Mouse (Mus musculus) regulatory T cell (primary cell): Measurements from ENCODE around the gene Qpct.

ENCODE experiments used
- in situ Hi-C: fragments of 300-600 bp; cut with MboI, MseI; formaldehyde crosslinking; loops from one replicate; pipeline ENCODE4 v1.15.1; 2025; ENCODE audit warnings: high pct_unique_total_duplicates

Gene Qpct

GRCm38 (mm10) chr17:79051606-79052005 lies at the start of gene Qpct:
Gene Qpct, plus strand, starts transcription at chr17:79051906.
- in situ Hi-C loops = no loop called here

GRCm38 (mm10) chr17:79013625-79014024 lies 38.1 kb upstream of the Qpct start:
- in situ Hi-C loops = no loop called here

GRCm38 (mm10) chr17:79014911-79015685 lies 36.6 kb upstream of the Qpct start:
- in situ Hi-C loops = no loop called here

- in situ Hi-C loops = no loop called here
Measured at GRCm38 (mm10) chr17:79015831-79016230, 35.9 kb upstream of the Qpct start.

GRCm38 (mm10) chr17:79018422-79018821 lies 33.3 kb upstream of the Qpct start:
- in situ Hi-C loops = no loop called here

- in situ Hi-C loops = no loop called here
Measured at GRCm38 (mm10) chr17:79019726-79020207, 31.9 kb upstream of the Qpct start.

GRCm38 (mm10) chr17:79020208-79020983 lies 31.3 kb upstream of the Qpct start, which contains the start of gene Prkd3:
Gene Prkd3, minus strand, starts transcription at chr17:79020816.
- in situ Hi-C loops = no loop called here

- in situ Hi-C loops = no loop called here
Measured at GRCm38 (mm10) chr17:79020984-79021335, 30.7 kb upstream of the Qpct start.

- in situ Hi-C loops = no loop called here
Measured at GRCm38 (mm10) chr17:79022746-79023145, 29.0 kb upstream of the Qpct start.

GRCm38 (mm10) chr17:79024544-79024943 lies 27.2 kb upstream of the Qpct start:
- in situ Hi-C loops = no loop called here

- in situ Hi-C loops = no loop called here
Measured at GRCm38 (mm10) chr17:79029226-79029625, 22.5 kb upstream of the Qpct start.

- in situ Hi-C loops = no loop called here
Measured at GRCm38 (mm10) chr17:79031569-79031968, 20.1 kb upstream of the Qpct start.

- in situ Hi-C loops = no loop called here
Measured at GRCm38 (mm10) chr17:79032782-79033181, 18.9 kb upstream of the Qpct start.

- in situ Hi-C loops = no loop called here
Measured at GRCm38 (mm10) chr17:79039660-79040059, 12.0 kb upstream of the Qpct start.

GRCm38 (mm10) chr17:79043705-79044104 lies 8.0 kb upstream of the Qpct start:
- in situ Hi-C loops = no loop called here

GRCm38 (mm10) chr17:79052088-79052812 lies 544 bp downstream of the Qpct start:
- in situ Hi-C loops = no loop called here

- in situ Hi-C loops = no loop called here
Measured at GRCm38 (mm10) chr17:79058271-79058670, 6.6 kb downstream of the Qpct start.

GRCm38 (mm10) chr17:79060221-79060620 lies 8.5 kb downstream of the Qpct start:
- in situ Hi-C loops = no loop called here

GRCm38 (mm10) chr17:79064250-79064649 lies 12.5 kb downstream of the Qpct start:
- in situ Hi-C loops = no loop called here

GRCm38 (mm10) chr17:79068581-79068980 lies 16.9 kb downstream of the Qpct start:
- in situ Hi-C loops = no loop called here

GRCm38 (mm10) chr17:79069019-79069418 lies 17.3 kb downstream of the Qpct start:
- in situ Hi-C loops = no loop called here
